Mouse (Mus musculus): ENCODE data around the gene 2900011O08Rik. TPM values are rescaled to one million over a fixed set of nuclear protein-coding genes. Genes with fewer than 3 reads are reported as not detected.

Gene 2900011O08Rik
- polyA plus RNA-seq, 1 experiment from 2014 or later, result 2.0 TPM

- no peaks in the 10 kb centered on the region for H3K9me3 ChIP-seq (replicated peaks; ENCODE audit: control insufficient read depth, low read length)
- no peak overlapping the region for H3K27ac ChIP-seq (ENCODE audit: low read length)
- H3K4me1 ChIP-seq (ENCODE audit: control insufficient read depth, insufficient read depth, low read length), result no peaks in the 10 kb centered on the region
- no peak for ATAC-seq (ENCODE audit: insufficient read depth, low FRiP score)
- H3K9ac ChIP-seq (ENCODE audit: low read length), result no peak overlapping the region
- WGBS, result 67% methylated on average over 2 of the region's 2 CpGs
- no peak overlapping the region for H3K4me3 ChIP-seq (replicated peaks; ENCODE audit: low read length)
- no peak overlapping the region for H3K4me2 ChIP-seq (ENCODE audit: low read depth, low read length)
- H3K36me3 ChIP-seq (ENCODE audit: control insufficient read depth, insufficient read depth, low read length), result peaks cover 15% of the 10 kb centered on the region; the same call in 1 of the 2 replicates
- no peaks in the 10 kb centered on the region for H3K27me3 ChIP-seq (ENCODE audit: control insufficient read depth, insufficient read depth, low read length)
These were observed 125.7 kb downstream of the 2900011O08Rik start for GRCm38 (mm10) chr16:14112133-14112532.

- Histone ChIP-seq H3K27ac (ENCODE audit: low read length) (no peak overlapping the region), H3K4me3 (replicated peaks; ENCODE audit: low read length) (no peak overlapping the region), H3K4me2 (ENCODE audit: low read depth, low read length) (no peak overlapping the region), H3K4me1 (ENCODE audit: control insufficient read depth, insufficient read depth, low read length) (no peaks in the 10 kb centered on the region), H3K9ac (ENCODE audit: low read length) (no peak overlapping the region), H3K36me3 (ENCODE audit: control insufficient read depth, insufficient read depth, low read length) (peaks cover 15% of the 10 kb centered on the region; the same call in 1 of the 2 replicates), H3K27me3 (ENCODE audit: control insufficient read depth, insufficient read depth, low read length) (no peaks in the 10 kb centered on the region), H3K9me3 (replicated peaks; ENCODE audit: control insufficient read depth, low read length) (no peaks in the 10 kb centered on the region)
- no peak for ATAC-seq (ENCODE audit: insufficient read depth, low FRiP score)
- 88% methylated on average over 3 of the region's 3 CpGs for WGBS
These were observed 126.3 kb downstream of the 2900011O08Rik start for GRCm38 (mm10) chr16:14112742-14113141.

GRCm38 (mm10) chr16:14117299-14117698, 130.9 kb downstream of the 2900011O08Rik start:
- ATAC-seq (ENCODE audit: insufficient read depth, low FRiP score), result no peak

GRCm38 (mm10) chr16:14120941-14121340, 134.5 kb downstream of the 2900011O08Rik start:
- ATAC-seq (ENCODE audit: insufficient read depth, low FRiP score), result no peak
- Histone ChIP-seq H3K27ac (ENCODE audit: low read length) (no peak overlapping the region), H3K9me3 (replicated peaks; ENCODE audit: control insufficient read depth, low read length) (no peaks in the 10 kb centered on the region), H3K4me2 (ENCODE audit: low read depth, low read length) (no peak overlapping the region), H3K27me3 (ENCODE audit: control insufficient read depth, insufficient read depth, low read length) (no peaks in the 10 kb centered on the region), H3K4me3 (replicated peaks; ENCODE audit: low read length) (no peak overlapping the region), H3K36me3 (ENCODE audit: control insufficient read depth, insufficient read depth, low read length) (peaks cover 18% of the 10 kb centered on the region), H3K4me1 (ENCODE audit: control insufficient read depth, insufficient read depth, low read length) (no peaks in the 10 kb centered on the region), H3K9ac (ENCODE audit: low read length) (no peak overlapping the region)
- 96% methylated on average over 5 of the region's 5 CpGs for WGBS

More at GRCm38 (mm10) chr16:14117299-14117698, 130.9 kb downstream of the 2900011O08Rik start:
- Histone ChIP-seq H3K27ac (ENCODE audit: low read length) (no peak overlapping the region; the same call in 1 of the 2 replicates), H3K36me3 (ENCODE audit: control insufficient read depth, insufficient read depth, low read length) (peaks cover 23% of the 10 kb centered on the region), H3K4me2 (ENCODE audit: low read depth, low read length) (no peak overlapping the region), H3K4me1 (ENCODE audit: control insufficient read depth, insufficient read depth, low read length) (no peaks in the 10 kb centered on the region), H3K9ac (ENCODE audit: low read length) (no peak overlapping the region), H3K9me3 (replicated peaks; ENCODE audit: control insufficient read depth, low read length) (no peaks in the 10 kb centered on the region), H3K27me3 (ENCODE audit: control insufficient read depth, insufficient read depth, low read length) (no peaks in the 10 kb centered on the region), H3K4me3 (replicated peaks; ENCODE audit: low read length) (no peak overlapping the region)
- WGBS, result 60% methylated on average over 2 of the region's 2 CpGs

- Histone ChIP-seq H3K36me3 (ENCODE audit: control insufficient read depth, insufficient read depth, low read length) (peaks cover 18% of the 10 kb centered on the region), H3K4me1 (ENCODE audit: control insufficient read depth, insufficient read depth, low read length) (no peaks in the 10 kb centered on the region), H3K9me3 (replicated peaks; ENCODE audit: control insufficient read depth, low read length) (no peaks in the 10 kb centered on the region), H3K4me3 (replicated peaks; ENCODE audit: low read length) (no peak overlapping the region), H3K9ac (ENCODE audit: low read length) (no peak overlapping the region), H3K27me3 (ENCODE audit: control insufficient read depth, insufficient read depth, low read length) (no peaks in the 10 kb centered on the region), H3K27ac (ENCODE audit: low read length) (no peak overlapping the region), H3K4me2 (ENCODE audit: low read depth, low read length) (no peak overlapping the region)
- WGBS, result 95% methylated on average over 7 of the region's 7 CpGs
- ATAC-seq (ENCODE audit: insufficient read depth, low FRiP score), result no peak
These were observed 135.2 kb downstream of the 2900011O08Rik start for GRCm38 (mm10) chr16:14121563-14121962.

GRCm38 (mm10) chr16:14122586-14122985, 136.2 kb downstream of the 2900011O08Rik start:
- Histone ChIP-seq H3K9me3 (replicated peaks; ENCODE audit: control insufficient read depth, low read length) (no peaks in the 10 kb centered on the region), H3K27me3 (ENCODE audit: control insufficient read depth, insufficient read depth, low read length) (no peaks in the 10 kb centered on the region), H3K4me3 (replicated peaks; ENCODE audit: low read length) (no peak overlapping the region), H3K4me2 (ENCODE audit: low read depth, low read length) (no peak overlapping the region), H3K4me1 (ENCODE audit: control insufficient read depth, insufficient read depth, low read length) (no peaks in the 10 kb centered on the region), H3K36me3 (ENCODE audit: control insufficient read depth, insufficient read depth, low read length) (peaks cover 18% of the 10 kb centered on the region), H3K27ac (ENCODE audit: low read length) (no peak overlapping the region), H3K9ac (ENCODE audit: low read length) (no peak overlapping the region)
- no peak for ATAC-seq (ENCODE audit: insufficient read depth, low FRiP score)

- Histone ChIP-seq H3K4me1 (ENCODE audit: control insufficient read depth, insufficient read depth, low read length) (no peaks in the 10 kb centered on the region), H3K27me3 (ENCODE audit: control insufficient read depth, insufficient read depth, low read length) (no peaks in the 10 kb centered on the region), H3K4me3 (replicated peaks; ENCODE audit: low read length) (no peak overlapping the region), H3K36me3 (ENCODE audit: control insufficient read depth, insufficient read depth, low read length) (peaks cover 21% of the 10 kb centered on the region), H3K9me3 (replicated peaks; ENCODE audit: control insufficient read depth, low read length) (no peaks in the 10 kb centered on the region), H3K27ac (ENCODE audit: low read length) (no peak overlapping the region), H3K4me2 (ENCODE audit: low read depth, low read length) (no peak overlapping the region), H3K9ac (ENCODE audit: low read length) (no peak overlapping the region)
- 86% methylated on average over 2 of the region's 2 CpGs for WGBS
- ATAC-seq (ENCODE audit: insufficient read depth, low FRiP score), result no peak
These were observed 137.5 kb downstream of the 2900011O08Rik start for GRCm38 (mm10) chr16:14123901-14124300.

- 98% methylated on average over 7 of the region's 7 CpGs for WGBS
- H3K4me2 ChIP-seq (ENCODE audit: low read depth, low read length), result no peak overlapping the region
- no peaks in the 10 kb centered on the region for H3K27me3 ChIP-seq (ENCODE audit: control insufficient read depth, insufficient read depth, low read length)
- ATAC-seq (ENCODE audit: insufficient read depth, low FRiP score), result no peak
- H3K4me3 ChIP-seq (replicated peaks; ENCODE audit: low read length), result no peak overlapping the region
- H3K9me3 ChIP-seq (replicated peaks; ENCODE audit: control insufficient read depth, low read length), result no peaks in the 10 kb centered on the region
- H3K27ac ChIP-seq (ENCODE audit: low read length), result no peak overlapping the region
- H3K4me1 ChIP-seq (ENCODE audit: control insufficient read depth, insufficient read depth, low read length), result no peaks in the 10 kb centered on the region
- peaks cover 27% of the 10 kb centered on the region for H3K36me3 ChIP-seq (ENCODE audit: control insufficient read depth, insufficient read depth, low read length)
- no peak overlapping the region for H3K9ac ChIP-seq (ENCODE audit: low read length)
These were observed 138.3 kb downstream of the 2900011O08Rik start for GRCm38 (mm10) chr16:14124709-14125108.

GRCm38 (mm10) chr16:14125253-14125652, 138.8 kb downstream of the 2900011O08Rik start:
- Histone ChIP-seq H3K4me3 (replicated peaks; ENCODE audit: low read length) (no peak overlapping the region), H3K9ac (ENCODE audit: low read length) (no peak overlapping the region), H3K9me3 (replicated peaks; ENCODE audit: control insufficient read depth, low read length) (no peaks in the 10 kb centered on the region), H3K36me3 (ENCODE audit: control insufficient read depth, insufficient read depth, low read length) (peaks cover 27% of the 10 kb centered on the region), H3K4me1 (ENCODE audit: control insufficient read depth, insufficient read depth, low read length) (no peaks in the 10 kb centered on the region), H3K27ac (ENCODE audit: low read length) (no peak overlapping the region), H3K27me3 (ENCODE audit: control insufficient read depth, insufficient read depth, low read length) (no peaks in the 10 kb centered on the region), H3K4me2 (ENCODE audit: low read depth, low read length) (no peak overlapping the region)
- WGBS, result 88% methylated on average over 1 of the region's 1 CpGs
- ATAC-seq (ENCODE audit: insufficient read depth, low FRiP score), result no peak

GRCm38 (mm10) chr16:14128977-14129376, 142.6 kb downstream of the 2900011O08Rik start:
- H3K9me3 ChIP-seq (replicated peaks; ENCODE audit: control insufficient read depth, low read length), result no peaks in the 10 kb centered on the region
- H3K9ac ChIP-seq (ENCODE audit: low read length), result no peak overlapping the region
- no peaks in the 10 kb centered on the region for H3K27me3 ChIP-seq (ENCODE audit: control insufficient read depth, insufficient read depth, low read length)
- no peak overlapping the region for H3K4me2 ChIP-seq (ENCODE audit: low read depth, low read length)
- H3K36me3 ChIP-seq (ENCODE audit: control insufficient read depth, insufficient read depth, low read length), result peaks cover 18% of the 10 kb centered on the region
- H3K27ac ChIP-seq (ENCODE audit: low read length), result no peak overlapping the region
- H3K4me1 ChIP-seq (ENCODE audit: control insufficient read depth, insufficient read depth, low read length), result no peaks in the 10 kb centered on the region
- ATAC-seq (ENCODE audit: insufficient read depth, low FRiP score), result no peak
- no peak overlapping the region for H3K4me3 ChIP-seq (replicated peaks; ENCODE audit: low read length)

Data from stomach, embryonic 16.5 days (tissue).